Mouse (Mus musculus) left cerebral cortex, postnatal 10 days (tissue): ENCODE measurements around the gene BC147527. TPM values are rescaled to one million over a fixed set of nuclear protein-coding genes. Genes with fewer than 3 reads are reported as not detected.
"Not testable (repeated sequence)": the region's sequence is repeated elsewhere in the genome, so short reads cannot be mapped to it uniquely, and the experiment has no call there.

Experiments
- DNase-seq, 2 experiments: peaks; one replicate each; pipeline ENCODE4 v3.0.0; 2021 to 2022; ENCODE audit warnings: low spot score in 2 of 2, mixed read lengths in 1 of 2; ENCODE audit errors: extremely low spot score in 1 of 2
- intact Hi-C: fragments of 180-260 bp; cut with DNase I; formaldehyde crosslinking; loops from one replicate; pipeline ENCODE4 v1.15.1; 2025
- total RNA-seq, 2 experiments: library from RNA; stranded (reverse); gene quantifications; 2 replicates each; pipeline ENCODE4 v1.2.3; 2021

The BC147527 gene
- not detected for total RNA-seq

DNA sequence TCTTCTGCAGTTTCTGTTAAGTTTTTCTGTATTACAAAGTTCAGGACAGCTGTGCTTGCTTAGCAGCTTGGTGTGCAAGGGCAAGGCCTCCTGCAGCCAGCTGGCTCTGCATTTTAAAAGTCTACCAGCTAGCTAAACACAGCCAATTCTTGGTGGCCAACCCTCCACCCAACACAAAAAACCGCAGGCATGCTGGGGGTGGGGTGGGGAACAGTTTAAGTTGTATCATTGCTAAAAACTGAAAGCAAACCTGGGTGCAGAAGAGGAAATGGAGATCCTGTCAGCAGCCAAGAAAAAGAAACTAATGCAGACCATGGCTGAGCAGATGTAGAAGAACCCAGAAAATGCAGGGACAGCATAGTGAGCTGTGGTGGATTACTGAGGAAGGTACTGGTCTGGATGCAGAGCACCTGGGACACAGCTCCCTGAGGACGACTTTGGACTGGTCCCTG lies at the start of gene BC147527:
Gene BC147527, plus strand, starts transcription at position 402 of the 452 bp plus-strand sequence.
- intact Hi-C loops: no loop called here
- no peak for DNase-seq

DNA sequence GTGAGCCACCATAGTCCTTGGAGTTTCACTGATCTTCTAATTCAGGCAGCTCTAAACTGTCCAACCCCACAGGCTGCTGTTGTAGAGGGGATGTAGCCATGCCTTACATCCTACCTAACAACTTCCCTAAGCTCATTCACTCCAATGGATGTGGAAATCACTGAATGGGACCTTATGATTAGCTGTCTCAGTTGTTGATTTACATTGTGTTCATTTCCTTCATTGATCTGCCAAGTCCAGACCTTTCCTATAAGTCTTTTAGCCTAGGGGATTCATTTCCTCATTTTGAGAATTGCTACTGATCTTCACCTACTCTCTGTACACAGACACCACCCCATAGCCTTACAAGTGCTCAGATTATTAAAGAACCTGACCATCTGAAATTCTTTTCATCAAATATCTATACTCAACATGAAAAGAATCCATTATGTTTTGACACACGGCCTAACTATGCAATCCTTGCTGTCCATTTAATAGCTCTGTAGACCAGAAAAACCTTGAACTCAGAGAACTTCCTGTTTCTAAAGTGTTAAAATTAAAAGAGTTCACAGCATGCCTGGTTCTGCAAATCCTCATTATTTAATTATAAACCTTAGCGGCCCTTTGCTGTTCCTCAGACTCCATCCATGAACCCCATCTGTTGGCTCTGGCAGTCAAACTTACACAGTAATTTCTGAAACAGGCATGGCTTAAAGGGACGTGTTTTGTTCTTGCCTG lies 48.8 kb upstream of the BC147527 start:
- intact Hi-C loops, DNase-seq: not testable (repeated sequence)

DNA sequence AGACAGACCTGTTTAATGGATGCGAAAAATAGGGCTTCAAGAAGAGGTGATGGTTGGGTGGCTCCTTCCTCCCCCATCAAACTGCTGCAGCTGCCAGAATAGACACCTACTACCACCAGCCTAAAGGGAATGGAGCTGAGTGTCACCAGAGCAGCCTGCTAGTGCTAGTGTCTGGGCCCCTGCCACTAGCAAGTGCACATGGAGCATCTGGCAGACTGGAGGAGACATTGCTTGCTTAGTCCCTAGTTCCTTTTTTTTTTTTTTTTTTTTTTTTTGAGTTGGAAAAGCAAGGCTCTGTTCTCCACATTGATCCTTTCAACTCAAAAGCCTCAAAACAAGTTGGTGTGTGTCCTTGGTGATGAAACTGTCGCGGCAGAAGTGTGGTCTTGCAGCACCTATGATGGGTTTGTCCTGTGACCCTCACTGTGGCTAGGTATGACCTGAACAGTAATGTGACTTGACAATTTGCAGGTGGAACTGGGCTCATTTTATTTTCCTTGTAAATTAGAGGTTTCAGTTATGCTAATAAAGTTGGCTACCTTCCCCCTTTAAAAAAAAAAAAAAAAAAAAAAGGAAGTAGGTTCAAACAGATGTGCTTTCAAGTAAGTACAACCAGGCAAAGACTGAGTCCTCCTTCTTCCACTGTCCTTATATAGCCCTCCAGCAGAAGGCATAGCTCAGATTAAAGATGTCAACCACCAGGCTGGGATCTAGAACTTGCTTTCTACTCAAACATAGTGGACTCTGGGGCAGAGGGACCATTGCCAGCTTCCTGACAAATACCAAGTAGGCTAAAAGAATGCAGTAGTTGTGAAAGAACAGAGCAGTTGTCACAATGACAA lies 41.2 kb upstream of the BC147527 start:
- DNase-seq, intact Hi-C loops: not testable (repeated sequence)

DNA sequence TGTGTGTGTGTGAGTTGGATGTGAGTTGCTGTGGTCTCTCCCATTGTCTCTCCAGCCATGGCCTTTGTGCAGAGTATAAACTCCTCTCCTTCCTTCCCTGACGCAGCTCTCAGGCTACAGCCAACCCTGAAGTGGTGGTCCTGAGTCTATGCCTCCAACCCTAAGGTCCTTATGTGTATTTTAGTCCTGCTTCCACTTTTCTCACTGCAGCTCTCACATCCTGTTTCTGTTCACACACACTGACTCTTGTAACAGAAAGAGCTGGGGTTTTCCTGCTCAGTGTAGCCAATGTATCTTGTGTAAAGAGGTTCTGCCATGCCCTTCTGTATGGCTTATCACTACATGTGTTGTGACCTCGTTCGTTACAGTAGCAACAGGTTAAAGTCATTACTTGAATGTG lies 40.5 kb upstream of the BC147527 start:
- intact Hi-C loops, DNase-seq: not testable (repeated sequence)

DNA sequence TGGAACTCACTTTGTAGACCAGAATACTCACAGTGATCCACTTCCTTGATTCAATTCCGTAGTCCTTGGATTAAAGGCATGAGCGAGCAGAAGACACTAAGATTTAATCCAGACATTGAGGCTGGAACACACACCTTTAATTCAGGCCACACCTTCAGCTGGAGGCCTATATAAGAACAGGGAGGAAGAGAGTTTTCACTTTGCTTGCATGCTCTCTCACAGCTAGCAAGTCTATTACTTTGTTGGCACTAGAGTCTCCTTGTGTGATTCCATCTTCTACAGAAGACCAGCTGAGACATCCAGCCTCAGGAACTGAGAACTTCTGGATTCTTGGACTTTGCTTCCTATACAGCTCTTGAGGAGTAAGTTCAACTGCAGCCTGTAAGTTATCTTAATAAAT lies 37.3 kb upstream of the BC147527 start, which contains the start of gene AF067061:
Gene AF067061, plus strand, starts transcription at position 245 of the 400 bp plus-strand sequence.
- DNase-seq, intact Hi-C loops: not testable (repeated sequence)

DNA sequence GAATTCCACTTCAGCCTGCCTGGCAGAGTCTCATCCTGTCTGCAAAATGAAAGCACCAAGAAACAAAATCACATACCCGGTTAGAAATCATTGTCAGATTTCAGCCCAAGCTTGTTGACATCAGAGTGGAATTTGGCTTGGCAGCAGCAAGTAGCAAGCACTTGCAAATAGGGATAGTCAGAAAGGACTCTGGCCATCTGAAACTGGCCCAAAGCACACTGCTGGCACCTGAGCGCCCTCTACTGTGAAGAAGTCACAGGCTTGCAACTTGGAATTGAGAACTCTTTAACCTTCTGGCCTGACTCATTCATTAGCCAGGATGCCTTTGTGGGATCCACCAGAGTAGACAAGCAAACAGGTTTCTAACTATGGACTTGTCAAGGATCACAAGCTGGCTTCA lies 22.4 kb upstream of the BC147527 start:
- intact Hi-C loops, DNase-seq: not testable (repeated sequence)

DNA sequence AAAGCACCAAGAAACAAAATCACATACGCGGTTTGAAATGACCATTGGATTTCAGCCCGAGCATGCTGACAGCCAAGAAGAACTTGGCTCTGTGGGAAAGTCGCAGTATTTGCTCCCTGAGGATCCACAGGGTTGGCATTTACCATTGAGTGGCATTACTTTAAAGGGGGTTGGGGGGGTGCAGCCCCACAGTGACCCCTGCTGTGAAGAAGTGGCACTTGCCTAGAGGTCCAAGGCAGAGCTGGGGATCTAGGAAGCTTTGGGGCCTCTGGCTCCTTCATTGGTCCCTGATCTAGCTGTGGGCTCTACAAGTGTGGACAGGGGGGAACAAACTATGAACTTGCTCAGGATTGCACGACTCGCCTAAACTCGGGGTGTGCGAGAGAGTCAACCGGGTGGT lies 21.4 kb upstream of the BC147527 start:
- intact Hi-C loops: no loop called here
- DNase-seq: no peak

DNA sequence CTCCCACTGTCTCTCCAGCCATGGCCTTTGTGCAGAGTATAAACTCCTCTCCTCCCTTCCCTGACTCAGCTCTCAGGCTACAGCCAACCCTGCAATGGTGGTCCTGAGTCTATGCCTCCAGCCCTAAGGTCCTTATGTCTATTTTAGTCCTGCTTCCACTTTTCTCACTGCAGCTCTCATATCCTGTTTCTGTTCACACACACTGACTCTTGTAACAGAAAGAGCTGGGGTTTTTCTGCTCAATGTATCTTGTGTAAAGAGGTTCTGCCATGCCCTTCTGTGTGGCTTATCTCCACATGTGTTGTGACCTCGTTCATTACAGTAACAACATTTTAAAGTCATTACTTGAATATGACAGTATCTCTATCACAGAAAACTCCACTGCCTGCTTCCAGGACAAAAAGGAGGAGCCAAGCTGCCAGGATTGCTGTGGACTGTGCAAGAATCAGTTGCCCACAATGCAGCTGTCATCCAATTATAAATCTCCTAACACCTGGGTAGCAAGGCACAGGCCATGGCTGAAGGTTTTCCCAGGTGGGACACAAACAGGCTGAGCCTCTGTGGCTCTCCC lies 783 bp upstream of the BC147527 start:
- intact Hi-C loops: no loop called here
- DNase-seq: no peak

DNA sequence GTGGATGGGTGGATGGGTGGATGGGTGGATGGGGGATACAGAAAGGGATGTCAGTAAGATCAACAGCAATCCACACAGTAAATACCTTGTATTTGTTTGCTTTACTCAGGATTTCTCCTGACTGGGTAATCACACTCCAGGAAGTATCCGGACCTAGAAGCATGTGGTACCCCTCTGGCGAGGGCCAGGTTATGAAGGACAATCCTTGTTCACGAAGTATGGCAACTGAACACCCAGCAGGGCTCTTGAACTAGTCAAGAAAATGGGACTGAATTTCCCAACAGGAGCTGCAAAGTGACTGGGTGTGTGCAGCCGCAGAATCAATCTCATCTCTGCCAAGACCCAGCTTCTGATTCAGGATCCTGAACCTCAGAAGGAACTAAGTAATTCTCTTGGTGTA lies 661 bp downstream of the BC147527 start:
- DNase-seq: no peak
- intact Hi-C loops: no loop called here

DNA sequence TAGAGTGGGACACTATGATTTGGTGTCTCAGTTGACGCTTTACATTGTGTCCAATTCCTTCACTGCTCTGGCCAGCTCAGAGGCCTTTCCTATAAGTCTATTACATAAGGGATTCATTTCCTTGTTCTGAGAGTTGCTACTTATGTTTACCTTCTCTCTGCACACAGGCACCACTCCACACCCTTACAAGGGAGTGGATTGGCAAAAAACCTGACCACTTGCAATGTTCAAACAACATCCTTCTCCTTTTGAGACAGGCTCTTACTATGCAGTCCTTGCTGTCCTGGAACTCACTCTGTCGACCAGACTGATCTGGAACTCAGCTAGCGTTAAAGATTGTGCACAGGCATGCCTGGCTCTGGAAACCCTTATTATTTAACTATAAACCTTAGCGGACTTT lies 10.6 kb downstream of the BC147527 start:
- intact Hi-C loops: no loop called here
- DNase-seq: no peak

DNA sequence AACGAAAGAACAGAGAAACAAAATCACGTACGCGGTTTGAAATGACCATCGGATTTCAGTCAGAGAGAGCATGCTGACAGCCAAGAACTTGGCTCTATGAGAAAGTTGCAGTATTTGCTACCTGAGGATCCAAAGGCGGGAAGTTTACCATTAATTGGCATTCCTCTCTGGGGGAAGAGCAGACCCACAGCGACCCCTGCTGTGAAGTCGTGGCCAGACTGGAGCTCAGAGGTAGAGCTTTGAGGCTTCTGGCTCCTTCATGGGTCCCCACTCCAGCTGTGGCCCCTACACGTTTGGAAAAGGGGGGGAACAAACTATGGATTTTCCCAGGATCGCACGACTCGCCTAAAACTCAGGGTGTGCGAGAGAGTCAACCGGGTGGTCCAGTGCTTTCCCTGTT lies 13.4 kb downstream of the BC147527 start:
- no peak for DNase-seq
- intact Hi-C loops: no loop called here

DNA sequence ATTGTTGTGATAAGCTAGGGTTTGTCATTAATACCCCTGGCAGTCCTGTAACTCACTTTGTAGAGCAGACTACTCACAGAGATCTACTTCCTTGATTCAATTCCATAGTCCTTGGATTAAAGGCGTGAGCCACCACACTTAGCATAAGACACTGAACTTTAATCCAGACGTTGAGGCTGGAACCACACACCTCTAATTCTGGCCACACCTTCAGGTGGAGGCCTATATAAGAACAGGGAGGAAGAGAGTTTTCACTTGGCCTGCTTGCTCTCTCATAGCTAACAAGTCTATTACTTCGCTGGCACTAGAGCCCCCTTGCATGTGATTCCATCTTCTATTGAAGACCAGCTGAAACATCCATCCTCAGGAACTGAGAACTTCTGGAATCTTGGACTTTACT lies 16.4 kb downstream of the BC147527 start, which contains the start of gene Tcstv3:
Gene Tcstv3, plus strand, starts transcription at position 301 of the 400 bp plus-strand sequence.
- intact Hi-C loops: not testable (repeated sequence)

DNA sequence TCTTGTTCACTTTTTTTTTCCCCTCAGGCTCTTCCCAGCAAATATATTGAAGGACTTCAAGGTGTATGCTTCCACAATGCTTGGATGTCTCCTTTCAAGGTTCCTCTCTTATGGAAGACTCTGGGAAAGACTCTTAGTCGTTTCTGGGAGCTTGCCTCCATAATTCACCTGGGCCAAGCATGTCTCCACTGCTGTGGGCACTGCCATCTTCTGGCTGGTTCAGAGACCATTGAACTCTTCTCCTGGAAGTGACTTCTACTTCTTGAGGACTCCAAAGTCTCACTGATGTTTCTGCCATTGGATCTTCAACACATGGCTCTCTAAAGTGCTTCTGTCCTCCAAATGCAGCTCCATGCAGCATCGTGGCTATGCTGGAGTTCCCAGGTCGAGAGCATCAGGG lies 20.0 kb downstream of the BC147527 start:
- no peak for DNase-seq

More for the DNA sequence above, 16.4 kb downstream of the BC147527 start, which contains the start of gene Tcstv3:
- not testable (repeated sequence) for DNase-seq

DNA sequence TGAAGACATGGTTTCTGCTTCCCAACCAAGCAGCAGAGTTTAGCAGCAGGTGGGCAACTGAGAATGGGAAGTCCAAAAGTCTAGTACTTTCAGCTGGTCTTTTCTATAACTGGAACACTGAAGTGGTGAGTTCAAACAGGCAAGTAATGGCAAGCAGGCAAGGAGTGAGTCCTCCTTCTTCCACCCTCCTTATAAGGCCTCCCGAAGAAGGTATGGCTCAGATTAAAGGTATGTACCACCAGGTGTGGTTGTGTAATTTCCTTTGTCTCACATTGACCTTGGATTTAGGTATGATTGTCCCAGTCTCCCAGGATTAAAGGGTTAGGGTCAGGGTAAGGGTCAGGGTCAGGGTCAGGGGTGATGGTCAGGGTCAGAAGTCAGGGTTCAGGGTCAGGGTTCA lies 20.5 kb downstream of the BC147527 start:
- intact Hi-C loops: no loop called here
- DNase-seq: no peak

More for the DNA sequence above, 20.0 kb downstream of the BC147527 start:
- intact Hi-C loops: no loop called here

Other genes starting within 250 kb of the BC147527 start
- not detected for gene Gm21188, start 248.2 kb upstream of the BC147527 start, total RNA-seq
- not detected for gene Gm20767, start 160.1 kb upstream of the BC147527 start, total RNA-seq
- gene Gm21818, start 128.0 kb upstream of the BC147527 start, total RNA-seq: not detected
- gene Gm21762, start 84.4 kb upstream of the BC147527 start, total RNA-seq: not detected
- gene Gm21731, start 61.3 kb upstream of the BC147527 start, total RNA-seq: not detected
- not detected for gene AF067061, start 37.3 kb upstream of the BC147527 start, total RNA-seq
- gene Tcstv3, start 16.5 kb downstream of the BC147527 start, total RNA-seq: not detected